Mouse (Mus musculus) G1E (cell line): Measurements from ENCODE around the gene Mup5.
"Not testable (repeated sequence)": the region's sequence is repeated elsewhere in the genome, so short reads cannot be mapped to it uniquely, and the experiment has no call there.

ENCODE experiments used
- CTCF ChIP-seq: IDR thresholded peaks from 2 replicates; pipeline ENCODE4 v1.5.1; 2012; ENCODE audit warnings: low read depth, low read length, inconsistent platforms, mixed read lengths
- GATA1 ChIP-seq: IDR thresholded peaks from 2 replicates; pipeline ENCODE4 v1.6.1; 2012; ENCODE audit warnings: borderline replicate concordance, low read length, inconsistent platforms, mixed read lengths

DNA sequence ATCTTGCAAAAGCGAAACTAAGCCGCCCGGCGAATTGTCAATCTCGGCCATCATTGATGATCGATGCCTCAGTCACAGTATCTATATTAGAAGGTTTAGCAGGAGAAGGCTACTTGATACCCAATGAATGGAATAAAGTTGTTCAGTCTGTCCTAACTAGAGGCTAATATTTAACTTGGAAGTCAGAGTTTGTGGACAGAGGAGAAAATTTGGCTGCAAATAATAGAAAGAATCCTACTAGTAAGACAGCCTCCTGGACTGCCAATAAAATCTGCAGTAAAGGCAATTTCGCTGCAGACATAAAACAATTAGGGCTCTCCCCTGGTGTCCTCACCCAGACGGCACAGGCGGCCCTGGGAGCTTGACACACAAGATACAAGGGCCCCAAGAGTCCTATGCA lies 12.5 kb downstream of the Mup5 start:
- TF ChIP-seq CTCF, GATA1: not testable (repeated sequence)
